Comparison of ENCODE assay signal across 8 mouse cellular contexts in genomic region chr6:55009391-55010230, GRCm38 (mm10). TPM values are rescaled to one million over a fixed set of nuclear protein-coding genes. Genes with fewer than 3 reads are reported as not detected.
DNase-seq lines count a peak whose midpoint lies in the region; ATAC-seq and TF ChIP-seq lines count a peak whose summit lies in the region.
"Had no signal": no experiment of that assay in that cellular context is flagged by ENCODE, and none has a peak within 500 bp of the region (broad histone marks: within the 10 kb centered on the region; RNA-seq: fewer than 3 reads in every experiment).

No protein-coding gene starts in this region.

- peak overlapping the region; percentile 5; the same call in 1 of the 2 replicates for H3K4me3 ChIP-seq in limb, embryonic 15.5 days
- H3K4me3 ChIP-seq in lung, adult 2 months (replicated peaks; ENCODE audit: extremely low read depth, low read depth, low read length), result no peak overlapping the region
- no peak overlapping the region for H3K4me3 ChIP-seq in left cerebral cortex, adult 2 months

- no peak for TF ChIP-seq CTCF in lung, adult 2 months (IDR thresholded peaks at IDR 0.05; ENCODE audit: insufficient read depth, low read length)
- TF ChIP-seq CTCF in left cerebral cortex, adult 2 months (IDR thresholded peaks at IDR 0.05), result no peak

- WGBS in limb, embryonic 15.5 days, result 36% methylated on average over 16 of the region's 16 CpGs
- WGBS in lung, adult 2 months, result 42% methylated on average over 16 of the region's 16 CpGs

- DNase-seq in ES-CJ7 (ENCODE audit: low read depth, low spot score), result peak; percentile 20
- DNase-seq in Muller cell, postnatal 12 days (ENCODE audit: inconsistent ontology term), result peak; percentile 87
- peak; percentile 44 for DNase-seq in forelimb bud, embryonic 11.5 days (ENCODE audit: low read depth, low spot score)
- no peak for DNase-seq in adrenal gland, postnatal 10 days
- no peak for DNase-seq in lung, adult 2 months
- DNase-seq in left cerebral cortex, adult 2 months (ENCODE audit: extremely low spot score in 1 of 2, low spot score in 2 of 2), result no peak
- DNase-seq: adrenal gland, postnatal 25 days had no signal

- no peaks in the 10 kb centered on the region for H3K36me3 ChIP-seq in limb, embryonic 15.5 days

- H3K9ac ChIP-seq in limb, embryonic 15.5 days, result no peak overlapping the region

- H3K4me2 ChIP-seq in limb, embryonic 15.5 days, result no peak overlapping the region

- no peak for TF ChIP-seq POLR2A in lung, adult 2 months (IDR thresholded peaks at IDR 0.05; ENCODE audit: borderline replicate concordance, extremely low read depth, low read depth, low read length)

- intact Hi-C loops in left cerebral cortex, adult 2 months (cut with DNase I), result no loop called here

- no peaks in the 10 kb centered on the region for H3K9me3 ChIP-seq in limb, embryonic 15.5 days

- peaks cover 4% of the 10 kb centered on the region; the same call in 1 of the 2 replicates for H3K27me3 ChIP-seq in limb, embryonic 15.5 days

- 0 out of 2 replicates have a peak, but pooled peaks have one; percentile 40 for ATAC-seq in limb, embryonic 15.5 days (ENCODE audit: insufficient number of reproducible peaks, low FRiP score, low TSS enrichment, low read depth)

- H3K4me1 ChIP-seq in limb, embryonic 15.5 days, result no peaks in the 10 kb centered on the region
- no peaks in the 10 kb centered on the region for H3K4me1 ChIP-seq in lung, adult 2 months (ENCODE audit: control insufficient read depth, insufficient read depth, low read length)

- peak overlapping the region; percentile 76 for H3K27ac ChIP-seq in limb, embryonic 15.5 days
- no peak overlapping the region for H3K27ac ChIP-seq in left cerebral cortex, adult 2 months

RNA-seq across cellular contexts. Expression of gene Ggct, which starts 16.9 kb away (rescaled TPM):
- 31.1 and 37.6 TPM in 2 replicates for polyA plus RNA-seq in limb, embryonic 15.5 days (2015; fragmentation: Nextera tagmentation; extraction: Ambion mirVana)
- total RNA-seq in adrenal gland, postnatal 10 days (2021), result 1 to 10 TPM; 8.3 to 9.2 TPM
- 1.4 and 2.4 TPM in 2 replicates for polyA plus RNA-seq in lung, adult 2 months (2012; rRNA removed)
- total RNA-seq in left cerebral cortex, adult 2 months (2021), result 10 to 100 TPM; 27.7 to 29.3 TPM

RNA-seq across cellular contexts. Expression of gene Gars, which starts 28.2 kb away (rescaled TPM):
- polyA plus RNA-seq in limb, embryonic 15.5 days (2015; fragmentation: Nextera tagmentation; extraction: Ambion mirVana), result 149 and 156 TPM in 2 replicates
- total RNA-seq in adrenal gland, postnatal 10 days (2021), result 100 to 1,000 TPM; 127 to 132 TPM
- polyA plus RNA-seq in lung, adult 2 months (2012; rRNA removed), result 26.7 and 32.4 TPM in 2 replicates
- total RNA-seq in left cerebral cortex, adult 2 months (2021), result 100 to 1,000 TPM; 134 to 142 TPM

RNA-seq across cellular contexts. Expression of gene Nod1, which starts 37.2 kb away (rescaled TPM):
- polyA plus RNA-seq in limb, embryonic 15.5 days (2015; fragmentation: Nextera tagmentation; extraction: Ambion mirVana), result 12.3 and 13.3 TPM in 2 replicates
- total RNA-seq in adrenal gland, postnatal 10 days (2021), result 10 to 100 TPM in 1 of 2 experiments, 1 to 10 TPM in 1; 8.9 to 13.7 TPM
- 66.0 and 85.2 TPM in 2 replicates for polyA plus RNA-seq in lung, adult 2 months (2012; rRNA removed)
- 1 to 10 TPM; 3.4 to 4.3 TPM for total RNA-seq in left cerebral cortex, adult 2 months (2021)

Comparison
In these comparisons a context has a peak if more than half of its experiments do, and no peak if none do; other contexts are left out.
1. DNase-seq: peak in ES-CJ7 (single experiment), Muller cell, postnatal 12 days (single experiment) and forelimb bud, embryonic 11.5 days (single experiment); none in adrenal gland, postnatal 10 days (single experiment), lung, adult 2 months (single experiment) and left cerebral cortex, adult 2 months (0 of 2).